Mouse (Mus musculus): ENCODE measurements around the gene Mrpl1.

DNA sequence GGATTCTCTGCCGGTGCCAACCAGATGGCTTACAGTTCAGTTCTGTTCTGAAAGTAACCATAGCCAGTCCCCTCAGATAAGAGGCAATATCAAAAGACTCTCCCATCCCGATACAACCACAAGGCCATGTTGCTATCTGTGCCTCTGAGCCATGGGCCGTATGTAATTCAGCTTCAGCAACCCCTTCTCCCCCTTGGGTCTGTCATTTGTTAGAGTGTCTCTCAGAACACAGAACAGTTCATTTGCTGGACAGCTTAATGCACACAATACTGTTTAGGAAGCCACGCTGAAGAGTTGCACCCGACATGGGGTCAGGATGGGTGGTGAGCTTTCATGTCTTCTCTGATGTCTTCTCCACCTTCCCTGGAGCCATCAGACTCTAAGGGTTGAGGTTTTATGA is 100.3 kb downstream of the Mrpl1 start:
- TF ChIP-seq CTCF (conservative IDR thresholded peaks at IDR 0.05 in 1 of 2, IDR thresholded peaks at IDR 0.05 in 1 of 2; ENCODE audit: low read depth in 2 of 2, low read length in 2 of 2) (no peak), MYC (IDR thresholded peaks at IDR 0.05; ENCODE audit: low read depth, low read length) (no peak), MEF2A (IDR thresholded peaks at IDR 0.05; ENCODE audit: borderline replicate concordance, low read depth, low read length) (no peak), TCF12 (IDR thresholded peaks at IDR 0.05; ENCODE audit: low read depth, low read length) (no peak), USF1 (IDR thresholded peaks at IDR 0.05; ENCODE audit: low read depth, low read length) (no peak), ZNF384 (IDR thresholded peaks at IDR 0.05; ENCODE audit: low read depth, low read length) (no peak), POLR2A (IDR thresholded peaks at IDR 0.05; ENCODE audit: low read depth, low read length) (no peak)
